Mouse (Mus musculus) layer of hippocampus, adult 2 months (tissue): Measurements from ENCODE around the gene 2310079G19Rik. TPM values are rescaled to one million over a fixed set of nuclear protein-coding genes. Genes with fewer than 3 reads are reported as not detected.

ENCODE experiments used
- DNase-seq, 2 experiments: peaks; one replicate each; pipeline ENCODE4 v3.0.0; 2022; ENCODE audit warnings: low spot score in 2 of 2
- H3K27ac ChIP-seq: fragments of 200-600 bp; 2 replicates; pipeline ENCODE4 v1.8.1; 2022
- H3K4me3 ChIP-seq: fragments of 200-600 bp; 2 replicates; pipeline ENCODE4 v1.8.1; 2022; ENCODE audit warnings: mild to moderate bottlenecking
- CTCF ChIP-seq: fragments of 200-600 bp; conservative IDR thresholded peaks from 2 replicates; pipeline ENCODE4 v1.8.1; 2022; ENCODE audit warnings: antibody characterized with exemption, mild to moderate bottlenecking, moderate library complexity
- long read RNA-seq, 2 experiments: library from polyadenylated mRNA; stranded (forward); transcript quantifications; one replicate each; pipeline ENCODE4 v2.0.0; 2021; ENCODE audit warnings: borderline mapping rate in 2 of 2
- total RNA-seq, 2 experiments: library from RNA; stranded (reverse); gene quantifications; 2 replicates each; pipeline ENCODE4 v1.2.3; 2021

2310079G19Rik gene
- total RNA-seq: not detected
- long read RNA-seq, experiment 1: 0 reads
- long read RNA-seq, experiment 2: 0 reads

DNA sequence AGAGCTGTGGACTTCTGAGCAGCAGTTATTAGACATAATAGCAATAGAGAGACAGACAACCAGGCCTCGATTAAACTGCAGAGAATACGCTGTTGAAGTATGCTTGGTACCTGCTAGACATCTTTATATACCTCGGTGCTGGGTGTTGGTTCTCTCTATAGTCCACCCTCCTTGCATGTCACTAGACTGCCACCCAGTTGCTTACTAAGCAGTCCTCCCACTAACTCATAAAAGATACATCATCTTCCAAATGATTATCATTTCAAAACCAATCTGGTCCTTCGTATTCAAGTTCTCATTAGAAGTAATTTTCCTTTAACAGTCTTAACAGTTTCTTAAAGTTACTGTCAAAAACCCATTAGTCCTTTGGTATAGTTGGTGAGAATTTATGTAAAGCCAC is at the start of gene 2310079G19Rik:
2310079G19Rik (minus strand) TSS at position 101 of the 400 bp plus-strand sequence.
- Histone ChIP-seq H3K27ac (no peak within 1 kb of the TSS), H3K4me3 (no peak within 1 kb of the TSS)
- no peak for TF ChIP-seq CTCF
- no peak for DNase-seq

DNA sequence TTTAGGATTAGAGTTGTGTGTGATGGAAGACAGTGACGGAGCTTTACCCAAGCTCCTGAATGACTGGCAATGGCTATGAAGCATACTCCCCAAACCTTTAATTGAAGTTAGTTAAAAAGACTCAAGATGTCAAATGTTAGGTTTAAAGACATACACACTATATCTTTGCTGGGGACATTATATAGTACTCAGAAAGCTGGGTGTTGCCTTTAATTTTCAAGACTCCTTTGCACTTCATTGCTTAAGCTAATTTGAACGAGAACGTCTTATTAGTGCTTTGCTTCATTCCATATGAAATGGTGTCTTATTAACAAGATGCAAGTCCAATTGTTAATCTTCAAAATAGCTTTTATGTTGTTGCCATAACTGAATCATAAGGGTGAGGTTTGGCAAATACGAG is 44.1 kb upstream of the 2310079G19Rik start, which contains the start of gene Krtap27-1:
Krtap27-1 (minus strand) TSS at position 101 of the 400 bp plus-strand sequence.
- Histone ChIP-seq H3K27ac (no peak within 1 kb of the TSS), H3K4me3 (no peak within 1 kb of the TSS)
- TF ChIP-seq CTCF: no peak
- DNase-seq: no peak

DNA sequence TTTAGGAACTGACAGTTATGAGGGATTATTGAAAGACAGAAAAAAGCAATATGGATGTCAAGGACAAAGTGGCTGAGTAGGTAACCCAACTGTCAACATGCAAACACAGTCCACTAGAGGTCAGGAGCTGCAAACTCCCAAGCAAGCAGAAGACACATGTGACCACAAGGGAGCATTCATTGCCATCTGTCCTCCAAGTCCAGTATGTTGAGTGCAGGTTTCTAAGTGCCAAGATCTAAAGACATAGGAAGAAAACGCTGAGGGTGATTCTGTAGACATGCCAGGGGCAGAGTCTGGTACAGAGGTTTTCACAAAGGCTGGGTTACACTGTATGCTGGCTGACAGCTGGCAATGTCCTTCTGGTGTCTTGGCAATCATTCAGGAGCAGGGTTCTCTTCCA is 30.0 kb upstream of the 2310079G19Rik start:
- no peak for DNase-seq
- Histone ChIP-seq H3K4me3 (no peak overlapping the region), H3K27ac (no peak overlapping the region)
- peak; percentile 32; the same call in 1 of the 2 replicates for TF ChIP-seq CTCF

DNA sequence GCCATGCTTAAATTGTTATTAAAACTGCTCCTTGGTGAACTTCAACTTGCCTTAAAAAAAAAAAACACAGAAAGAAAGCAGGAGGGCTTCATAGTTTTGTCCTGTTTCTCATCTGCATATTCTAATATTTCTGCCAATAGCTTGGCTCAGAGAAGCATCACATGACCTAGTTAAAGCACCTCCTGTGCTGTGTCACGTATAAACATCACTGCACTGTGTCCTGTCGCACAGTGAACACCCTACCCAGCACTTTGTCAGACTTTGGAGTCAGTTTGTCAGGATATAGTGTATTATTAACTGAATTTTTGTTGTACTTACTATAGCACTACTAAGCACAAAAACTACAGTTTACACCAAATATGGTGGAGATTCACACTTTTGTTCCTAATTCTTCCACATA is 24.5 kb upstream of the 2310079G19Rik start:
- Histone ChIP-seq H3K4me3 (no peak overlapping the region), H3K27ac (no peak overlapping the region)
- TF ChIP-seq CTCF: no peak
- DNase-seq: no peak

DNA sequence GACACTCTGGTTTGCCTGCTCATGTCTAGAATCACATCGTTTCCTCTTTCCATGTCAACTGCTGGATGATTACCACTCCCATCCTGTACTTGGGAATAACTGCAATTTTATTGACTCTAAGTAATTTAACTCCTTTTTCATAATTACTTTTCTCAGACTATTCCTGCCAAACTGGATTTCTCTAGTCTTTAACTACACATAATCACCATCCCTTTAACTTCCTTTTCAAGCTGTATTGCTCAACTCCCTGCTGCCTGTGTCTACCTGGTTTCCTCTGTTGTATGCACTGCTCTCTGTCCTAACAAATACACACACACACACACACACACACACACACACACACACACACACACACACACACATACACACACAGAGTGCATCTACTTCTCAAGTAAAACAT is 23.6 kb upstream of the 2310079G19Rik start:
- H3K4me3 ChIP-seq: no peak overlapping the region
- no peak for TF ChIP-seq CTCF
- DNase-seq: no peak
- no peak overlapping the region for H3K27ac ChIP-seq

DNA sequence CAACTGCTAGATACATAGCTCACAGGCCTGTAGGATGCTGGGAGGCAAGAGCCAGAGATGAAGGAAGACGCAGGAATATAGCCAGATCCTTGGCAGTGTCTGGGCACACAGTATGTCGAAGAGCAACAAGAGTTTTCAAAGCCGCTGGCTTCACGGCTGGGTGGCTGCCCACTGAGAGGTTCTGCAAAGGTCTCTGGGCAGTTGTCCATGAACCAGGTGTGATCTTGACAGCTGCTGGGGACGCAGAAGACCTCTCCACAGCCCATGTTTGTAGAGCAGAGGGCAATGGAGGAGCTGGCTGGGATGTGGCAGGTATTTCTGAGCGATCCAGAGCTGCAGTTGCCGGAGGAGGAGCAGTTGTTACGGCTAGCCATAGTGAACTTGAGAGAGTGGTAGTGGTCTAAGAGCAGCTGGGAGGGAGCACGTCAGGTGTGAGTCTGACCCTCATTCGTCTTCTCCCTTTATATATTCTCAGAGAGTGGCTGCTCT is 19.9 kb upstream of the 2310079G19Rik start, which contains the start of gene Krtap26-1:
Krtap26-1 (minus strand) TSS at position 439 of the 489 bp plus-strand sequence.
- H3K4me3 ChIP-seq: no peak within 1 kb of the TSS
- DNase-seq: no peak
- no peak within 1 kb of the TSS for H3K27ac ChIP-seq
- no peak for TF ChIP-seq CTCF

DNA sequence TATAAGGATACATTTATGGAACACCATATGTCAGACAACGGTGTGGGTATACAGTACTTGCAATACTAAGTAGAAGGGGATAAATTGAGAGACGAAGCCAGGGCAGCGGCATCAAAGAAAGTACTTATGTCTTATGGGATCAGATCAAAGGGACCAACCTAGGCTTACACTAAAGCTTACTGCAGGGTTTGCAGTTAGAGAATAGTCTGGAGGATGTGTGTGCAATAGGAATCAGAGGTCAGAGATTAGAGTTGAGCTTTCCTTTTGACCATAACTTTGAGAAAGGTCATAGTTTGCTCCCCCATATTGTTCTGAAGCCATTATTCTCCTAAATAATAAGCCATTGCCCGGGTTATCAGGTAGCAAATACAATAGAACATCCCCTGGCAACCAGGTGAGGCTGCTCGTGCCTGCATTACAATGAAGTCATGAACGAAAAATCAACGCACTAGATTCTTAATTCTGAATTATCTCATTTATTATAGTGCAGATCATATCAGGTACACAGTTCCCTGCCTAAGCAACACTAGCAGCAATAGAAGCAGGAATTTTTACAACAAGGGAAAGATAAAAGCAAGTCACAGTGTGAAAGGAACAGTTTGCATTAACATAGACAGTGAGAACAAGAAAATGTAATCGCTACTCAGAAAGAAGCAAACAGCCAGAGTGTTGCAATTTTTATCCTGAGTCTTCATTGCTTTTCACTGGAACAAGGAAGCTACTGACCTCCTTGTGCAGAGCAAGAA is 19.1 kb upstream of the 2310079G19Rik start:
- H3K27ac ChIP-seq: no peak overlapping the region
- no peak for TF ChIP-seq CTCF
- no peak overlapping the region for H3K4me3 ChIP-seq
- DNase-seq: no peak

DNA sequence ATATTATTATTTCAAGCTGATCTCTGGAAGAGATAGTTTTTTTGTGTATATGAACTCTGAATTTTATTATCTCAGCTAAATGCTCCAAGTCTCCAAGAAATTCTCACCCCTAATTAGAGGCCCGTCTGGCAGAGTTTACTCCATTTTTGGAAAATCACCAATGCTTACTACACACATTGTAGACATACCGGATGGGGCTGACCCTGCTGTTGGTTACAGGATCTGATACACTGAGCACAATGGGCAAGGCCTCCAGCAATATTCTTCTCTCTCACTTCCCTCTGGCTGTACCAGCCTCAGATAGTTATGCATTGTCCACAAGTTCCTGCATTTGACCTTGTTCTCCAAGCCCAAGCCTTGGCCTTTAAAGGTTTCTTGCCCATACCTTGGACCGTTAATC is 12.6 kb upstream of the 2310079G19Rik start:
- Histone ChIP-seq H3K4me3 (no peak overlapping the region), H3K27ac (no peak overlapping the region)
- DNase-seq: no peak
- TF ChIP-seq CTCF: no peak

DNA sequence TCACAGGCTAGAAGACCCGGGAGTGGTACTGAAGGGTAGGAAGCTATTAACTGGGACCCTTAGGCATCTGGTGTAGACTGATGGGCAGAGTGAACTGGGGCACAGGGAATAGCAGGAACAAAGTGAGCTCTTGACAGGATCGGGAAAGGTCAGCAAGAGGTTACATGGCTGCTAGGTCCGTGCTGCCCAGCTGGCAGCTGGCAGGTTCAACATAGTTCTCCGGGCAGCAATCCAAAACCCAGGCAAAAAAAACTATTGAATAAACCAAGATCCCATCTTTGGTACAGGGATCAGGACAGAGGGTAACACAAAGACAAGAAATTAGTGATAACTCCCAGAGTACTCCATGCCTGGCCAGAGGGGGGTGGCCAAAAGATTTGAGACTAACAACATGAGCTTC is 7.7 kb upstream of the 2310079G19Rik start:
- DNase-seq: no peak

DNA sequence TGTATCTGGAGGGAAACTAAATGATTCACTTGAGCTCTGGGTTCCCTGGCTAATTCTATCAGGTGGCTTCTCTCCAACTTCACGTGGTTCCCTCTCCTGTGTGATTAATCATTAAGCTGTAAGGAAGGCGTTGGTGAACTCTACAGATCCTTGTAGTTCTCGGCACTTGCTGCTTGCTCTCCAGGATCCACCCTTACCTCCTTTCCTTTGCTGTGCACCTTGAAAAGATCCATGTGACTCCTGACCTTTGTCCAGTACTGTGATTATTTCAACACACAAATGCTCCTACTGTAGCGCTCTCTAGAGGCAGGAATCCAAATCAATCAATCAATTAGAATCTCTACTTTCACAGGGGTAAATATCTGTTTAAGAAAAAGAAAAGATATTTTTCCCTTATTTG is 4.0 kb upstream of the 2310079G19Rik start:
- TF ChIP-seq CTCF: no peak

More for the DNA sequence above, 7.7 kb upstream of the 2310079G19Rik start:
- Histone ChIP-seq H3K4me3 (no peak overlapping the region), H3K27ac (no peak overlapping the region)
- no peak for TF ChIP-seq CTCF

DNA sequence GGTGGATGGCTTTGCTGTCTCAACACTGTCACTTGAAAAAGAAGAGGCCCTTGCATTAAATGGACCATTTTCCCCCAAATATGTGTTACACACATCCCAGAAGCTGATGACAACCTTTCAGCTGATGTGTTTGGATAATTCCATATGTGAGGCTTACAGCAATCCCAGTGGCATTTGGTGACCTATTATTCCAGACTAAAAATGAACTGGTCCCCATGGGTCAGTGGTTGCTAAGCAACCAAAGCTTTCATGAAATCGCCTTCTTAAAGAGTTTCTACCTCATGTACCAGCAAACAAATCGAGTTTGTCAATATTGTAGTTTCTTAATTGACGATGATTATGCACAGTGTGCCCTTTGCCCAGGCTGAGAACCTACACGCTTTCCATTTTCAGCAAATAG is 14.8 kb downstream of the 2310079G19Rik start:
- TF ChIP-seq CTCF: no peak

More for the DNA sequence above, 4.0 kb upstream of the 2310079G19Rik start:
- Histone ChIP-seq H3K27ac (no peak overlapping the region), H3K4me3 (no peak overlapping the region)
- no peak for DNase-seq

DNA sequence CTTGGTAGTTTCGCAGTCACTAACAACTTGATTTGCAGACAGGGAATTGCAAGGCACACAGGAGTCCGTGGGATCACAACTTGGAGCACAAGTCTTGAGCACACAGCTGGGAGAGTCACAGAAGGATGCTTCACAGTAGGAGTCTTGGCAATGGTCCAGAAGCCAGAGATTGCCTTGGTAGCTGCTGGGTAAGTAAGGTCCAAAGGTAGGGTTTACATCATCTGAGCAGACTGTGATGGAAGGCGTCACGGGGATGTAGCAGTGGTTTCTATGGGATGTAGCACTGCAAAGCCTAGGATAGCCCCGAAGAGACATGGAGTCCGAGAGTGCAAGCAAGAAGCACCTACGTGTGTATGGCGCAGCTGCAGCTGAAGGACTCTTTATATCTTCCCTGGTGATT is 15.5 kb downstream of the 2310079G19Rik start, which contains the start of gene Krtap24-1:
Krtap24-1 (minus strand) TSS at position 358 of the 400 bp plus-strand sequence.
- no peak within 1 kb of the TSS for H3K27ac ChIP-seq
- DNase-seq: no peak
- H3K4me3 ChIP-seq: no peak within 1 kb of the TSS
- no peak for TF ChIP-seq CTCF

More for the DNA sequence above, 14.8 kb downstream of the 2310079G19Rik start:
- Histone ChIP-seq H3K27ac (no peak overlapping the region), H3K4me3 (no peak overlapping the region)
- DNase-seq: no peak

DNA sequence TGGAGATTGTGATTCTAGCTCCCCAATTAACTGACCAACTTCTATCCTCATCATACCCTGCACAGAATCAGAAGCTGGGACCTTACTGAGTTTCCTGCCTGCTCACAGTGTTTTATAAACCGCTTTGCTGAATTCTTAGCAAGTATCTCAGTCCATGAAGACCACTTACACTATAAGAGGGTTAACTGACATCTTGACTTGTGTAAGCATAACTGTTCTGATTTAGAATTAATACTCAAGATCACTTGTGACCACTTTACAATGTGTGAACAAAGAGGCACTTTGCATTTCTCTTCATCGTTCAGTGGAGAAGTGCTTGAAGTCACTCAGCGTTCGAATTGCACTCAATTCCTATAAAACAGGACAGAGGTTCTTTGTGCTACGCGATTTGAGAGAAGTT is 22.9 kb downstream of the 2310079G19Rik start:
- H3K4me3 ChIP-seq: no peak overlapping the region
- TF ChIP-seq CTCF: no peak
- DNase-seq: no peak
- H3K27ac ChIP-seq: no peak overlapping the region

DNA sequence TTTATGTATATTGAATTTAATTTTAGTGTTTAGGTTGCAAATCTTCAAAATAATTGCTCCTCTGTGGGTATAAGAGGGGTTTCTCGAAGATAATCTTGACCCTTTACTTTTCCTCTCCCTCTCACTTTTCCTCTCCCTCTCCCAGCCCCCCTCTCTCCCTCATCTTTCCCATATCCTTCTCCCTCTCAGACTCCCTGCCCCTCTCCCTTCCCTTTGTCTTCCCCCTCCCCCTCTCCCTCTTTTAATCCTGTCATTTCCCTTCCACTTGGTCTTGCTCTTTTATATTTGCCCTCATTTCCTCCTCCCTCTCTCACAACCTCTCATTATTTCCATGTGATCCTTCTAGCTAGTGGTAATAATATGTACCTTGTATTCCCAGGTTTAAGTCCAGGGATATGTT is 25.0 kb downstream of the 2310079G19Rik start:
- no peak overlapping the region for H3K4me3 ChIP-seq
- no peak for DNase-seq
- TF ChIP-seq CTCF: no peak
- H3K27ac ChIP-seq: no peak overlapping the region
